Comparison of ENCODE assay signal across 8 mouse cellular contexts in genomic region chr2:144247337-144247978, GRCm38 (mm10). TPM values are rescaled to one million over a fixed set of nuclear protein-coding genes. Genes with fewer than 3 reads are reported as not detected.
DNase-seq lines count a peak whose midpoint lies in the region; ATAC-seq and TF ChIP-seq lines count a peak whose summit lies in the region.

No protein-coding gene starts in this region.

- H3K27me3 ChIP-seq in kidney, embryonic 16.5 days (ENCODE audit: insufficient read depth, low read length), result no peaks in the 10 kb centered on the region
- no peaks in the 10 kb centered on the region for H3K27me3 ChIP-seq in heart, embryonic 16.5 days (ENCODE audit: control insufficient read depth, insufficient read depth, low read length)

- H3K4me1 ChIP-seq in kidney, embryonic 16.5 days (ENCODE audit: insufficient read depth, low read length), result 0 out of 2 replicates have a peak, but pooled peaks cover 5% of the 10 kb centered on the region
- peaks cover 8% of the 10 kb centered on the region; the same call in 1 of the 2 replicates for H3K4me1 ChIP-seq in bone marrow, adult 2 months (ENCODE audit: control insufficient read depth, insufficient read depth, low read length)
- peaks cover 10% of the 10 kb centered on the region for H3K4me1 ChIP-seq in heart, embryonic 16.5 days (ENCODE audit: control insufficient read depth, insufficient read depth, low read length)

- 0 out of 2 replicates have a peak overlapping the region, but pooled peaks have one; percentile 2 for H3K9ac ChIP-seq in kidney, embryonic 16.5 days (replicated peaks; ENCODE audit: low read length)
- H3K9ac ChIP-seq in heart, embryonic 16.5 days (ENCODE audit: low read length), result no peak overlapping the region

- ATAC-seq in kidney, embryonic 16.5 days (ENCODE audit: low FRiP score, low TSS enrichment), result 0 out of 2 replicates have a peak, but pooled peaks have one; percentile 10
- ATAC-seq in heart, embryonic 16.5 days (replicated peaks; ENCODE audit: extremely low read depth, insufficient read depth, low FRiP score), result 0 out of 2 replicates have a peak, but pooled peaks have one; percentile 23
- peak; percentile 67 for ATAC-seq in megakaryocyte progenitor cell, adult 5-6 weeks (replicated peaks; ENCODE audit: poor library complexity)

- no peak for TF ChIP-seq CTCF in bone marrow, adult 2 months (IDR thresholded peaks at IDR 0.05; ENCODE audit: control insufficient read depth, insufficient read depth, low read length)

- no peak for TF ChIP-seq POLR2A in bone marrow, adult 2 months (IDR thresholded peaks at IDR 0.05; ENCODE audit: borderline replicate concordance, control insufficient read depth, low read depth, low read length)

- H3K27ac ChIP-seq in kidney, embryonic 16.5 days (ENCODE audit: low read length), result peak overlapping the region; percentile 48
- H3K27ac ChIP-seq in bone marrow, adult 2 months (ENCODE audit: control insufficient read depth, insufficient read depth, low read depth, low read length, poor library complexity), result peak overlapping the region; percentile 73
- peak overlapping the region; percentile 1; the same call in 1 of the 2 replicates for H3K27ac ChIP-seq in heart, embryonic 16.5 days (ENCODE audit: low read length)

- no peak overlapping the region for H3K4me2 ChIP-seq in kidney, embryonic 16.5 days (replicated peaks; ENCODE audit: low read depth, low read length)
- H3K4me2 ChIP-seq in heart, embryonic 16.5 days (ENCODE audit: low read depth, low read length), result no peak overlapping the region

- no peaks in the 10 kb centered on the region for H3K9me3 ChIP-seq in kidney, embryonic 16.5 days (ENCODE audit: low read length)
- H3K9me3 ChIP-seq in heart, embryonic 16.5 days (replicated peaks; ENCODE audit: control insufficient read depth, low read length), result no peaks in the 10 kb centered on the region

- no peak for DNase-seq in kidney, postnatal 14 days
- no peak for DNase-seq in cerebellum, postnatal 14 days
- DNase-seq in thymus, postnatal 10 days (ENCODE audit: low spot score in 2 of 2), result no peak
- no peak for DNase-seq in cerebellum, postnatal 10 days

- WGBS in kidney, embryonic 16.5 days, result 39% methylated on average over 5 of the region's 5 CpGs
- 25% methylated on average over 5 of the region's 5 CpGs for WGBS in bone marrow, adult 2 months
- WGBS in heart, embryonic 16.5 days, result 31% methylated on average over 5 of the region's 5 CpGs

- peaks cover 30% of the 10 kb centered on the region for H3K36me3 ChIP-seq in kidney, embryonic 16.5 days (ENCODE audit: insufficient read depth, low read length)
- peaks cover 28% of the 10 kb centered on the region for H3K36me3 ChIP-seq in heart, embryonic 16.5 days (ENCODE audit: control insufficient read depth, insufficient read depth)

- H3K4me3 ChIP-seq in kidney, embryonic 16.5 days (ENCODE audit: low read length), result no peak overlapping the region
- no peak overlapping the region for H3K4me3 ChIP-seq in bone marrow, adult 2 months (replicated peaks; ENCODE audit: control insufficient read depth, low read depth, low read length)
- H3K4me3 ChIP-seq in heart, embryonic 16.5 days (ENCODE audit: low read length), result no peak overlapping the region

RNA-seq across cellular contexts. Expression of gene Mgme1, which starts 23.0 kb away (rescaled TPM):
- polyA plus RNA-seq in kidney, embryonic 16.5 days (2015; fragmentation: Nextera tagmentation; extraction: Ambion mirVana), result 28.7 and 29.8 TPM in 2 replicates
- polyA plus RNA-seq in bone marrow, adult 2 months (2011; ENCODE audit: insufficient read depth, insufficient read length, low replicate concordance, missing spikeins), result 3.1 and 5.5 TPM in 2 replicates
- polyA plus RNA-seq in heart, embryonic 16.5 days (2015; fragmentation: Nextera tagmentation; extraction: Ambion mirVana), result 26.0 and 28.0 TPM in 2 replicates
- total RNA-seq in megakaryocyte progenitor cell, adult 5-6 weeks (2015), result 16.5 and 17.7 TPM in 2 replicates
- 30.2 and 31.0 TPM in 2 replicates for total RNA-seq in megakaryocyte progenitor cell, adult 5-6 weeks (2017)

RNA-seq across cellular contexts. Expression of gene Snx5, which starts 23.2 kb away (rescaled TPM):
- 118 and 122 TPM in 2 replicates for polyA plus RNA-seq in kidney, embryonic 16.5 days (2015; fragmentation: Nextera tagmentation; extraction: Ambion mirVana)
- 185 and 274 TPM in 2 replicates for polyA plus RNA-seq in bone marrow, adult 2 months (2011; ENCODE audit: insufficient read depth, insufficient read length, low replicate concordance, missing spikeins)
- polyA plus RNA-seq in heart, embryonic 16.5 days (2015; fragmentation: Nextera tagmentation; extraction: Ambion mirVana), result 79.2 and 95.3 TPM in 2 replicates
- total RNA-seq in megakaryocyte progenitor cell, adult 5-6 weeks (2015), result 269 and 285 TPM in 2 replicates
- total RNA-seq in megakaryocyte progenitor cell, adult 5-6 weeks (2017), result 297 and 304 TPM in 2 replicates

Comparison
In these comparisons a context has a peak if more than half of its experiments do, and no peak if none do; other contexts are left out.
1. ATAC-seq: peak in every context shown above with its lines; median percentile 67 in megakaryocyte progenitor cell, adult 5-6 weeks; 23 in heart, embryonic 16.5 days; 10 in kidney, embryonic 16.5 days.
2. H3K27ac ChIP-seq: peak in every context shown above with its lines; median percentile 73 in bone marrow, adult 2 months; 48 in kidney, embryonic 16.5 days; 1 in heart, embryonic 16.5 days.